Mouse (Mus musculus) Patski (cell line): ENCODE measurements around the gene Naif1. TPM values are rescaled to one million over a fixed set of nuclear protein-coding genes. Genes with fewer than 3 reads are reported as not detected.

Experiments used
- ATAC-seq: fragments of 100-300 bp; one replicate; pipeline ENCODE4 v1.8.0; 2021
- CTCF ChIA-PET: fragments of 350-600 bp; sonication (Branson Sonifier 250); formaldehyde crosslinking; loops from one replicate; lab custom pipeline; 2022; ENCODE audit warnings: inconsistent platforms; lab: Charles Lee
- POLR2A ChIA-PET: fragments of 350-600 bp; sonication (Branson Sonifier 250); formaldehyde crosslinking; loops from one replicate; lab custom pipeline; 2022; ENCODE audit warnings: antibody characterized with exemption, inconsistent platforms; lab: Charles Lee
- DNase-seq: peaks from one replicate; pipeline ENCODE4 v3.0.0-alpha.2; 2011; ENCODE audit warnings: low read depth, low spot score
- H3K27me3 ChIP-seq: fragments of 371-371 bp; one replicate; pipeline ENCODE4 v1.5.1; 2021
- CTCF ChIP-seq: fragments of 100-300 bp; IDR thresholded peaks from one replicate; pipeline ENCODE4 v1.5.1; 2021
- in situ Hi-C: fragments of 300-500 bp; cut with MboI; formaldehyde crosslinking; loops from 3 replicates; pipeline ENCODE4 v1.11.1; 2018; ENCODE audit warnings: low pct_unique_long_range_greater_than_20kb, mixed read lengths
- polyA plus RNA-seq: library from polyadenylated mRNA; unstranded; gene quantifications from one replicate; pipeline ENCODE4 v1.2.3, GENCODE M21; 2021

Naif1 gene
- polyA plus RNA-seq, 1 experiment from 2014 or later, result 5.9 TPM

DNA sequence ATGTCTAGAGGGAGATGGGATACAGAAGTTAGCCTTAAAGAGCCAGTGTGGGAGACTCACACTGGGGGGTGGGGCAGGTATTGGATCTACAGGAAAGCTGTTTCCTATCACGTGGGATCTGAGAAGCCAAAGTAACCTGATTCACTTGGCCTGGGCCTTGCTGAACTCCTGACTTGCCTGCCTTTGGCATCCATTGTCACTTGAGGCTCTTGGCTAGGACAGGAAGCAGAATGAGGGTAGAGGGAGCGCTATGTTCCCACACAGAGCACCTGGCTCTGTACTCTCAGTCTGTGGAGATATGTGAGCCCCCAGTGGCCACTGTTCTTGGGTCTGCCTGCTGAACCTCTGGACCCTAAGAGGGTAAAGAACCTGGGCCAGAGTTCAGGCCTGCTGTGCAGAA is 33.7 kb upstream of the Naif1 start:
- DNase-seq (no peak), ATAC-seq (no peak)
- H3K27me3 ChIP-seq, result no peaks in the 10 kb centered on the region
- CTCF ChIA-PET, result interaction anchor here (1.3 to 1.6 kb wide), 3 partner anchors 12 to 70 kb away, joined by 3 to 8 read pairs (median 4); no protein-coding TSS in a partner anchor
- in situ Hi-C loops, result loop anchor here (5.0 kb wide), 1 partner anchor 36 kb away; the partner anchor contains the start of genes Naif1 and Slc25a25
- POLR2A ChIA-PET, result no interaction called here
- TF ChIP-seq CTCF, result no peak

GRCm38 (mm10) chr2:32417486-32417885 is 32.8 kb upstream of the Naif1 start:
- no peak for ATAC-seq
- ChIA-PET CTCF (interaction anchor here (1.3 to 2.6 kb wide), 2 partner anchors 12 to 69 kb away, joined by 4 to 11 read pairs; no protein-coding TSS in a partner anchor), POLR2A (no interaction called here)
- in situ Hi-C loops, result loop anchor here (5.0 kb wide), 1 partner anchor 35 kb away; the partner anchor contains the start of genes Naif1 and Slc25a25
- TF ChIP-seq CTCF, result no peak
- no peak for DNase-seq
- H3K27me3 ChIP-seq, result no peaks in the 10 kb centered on the region

DNA sequence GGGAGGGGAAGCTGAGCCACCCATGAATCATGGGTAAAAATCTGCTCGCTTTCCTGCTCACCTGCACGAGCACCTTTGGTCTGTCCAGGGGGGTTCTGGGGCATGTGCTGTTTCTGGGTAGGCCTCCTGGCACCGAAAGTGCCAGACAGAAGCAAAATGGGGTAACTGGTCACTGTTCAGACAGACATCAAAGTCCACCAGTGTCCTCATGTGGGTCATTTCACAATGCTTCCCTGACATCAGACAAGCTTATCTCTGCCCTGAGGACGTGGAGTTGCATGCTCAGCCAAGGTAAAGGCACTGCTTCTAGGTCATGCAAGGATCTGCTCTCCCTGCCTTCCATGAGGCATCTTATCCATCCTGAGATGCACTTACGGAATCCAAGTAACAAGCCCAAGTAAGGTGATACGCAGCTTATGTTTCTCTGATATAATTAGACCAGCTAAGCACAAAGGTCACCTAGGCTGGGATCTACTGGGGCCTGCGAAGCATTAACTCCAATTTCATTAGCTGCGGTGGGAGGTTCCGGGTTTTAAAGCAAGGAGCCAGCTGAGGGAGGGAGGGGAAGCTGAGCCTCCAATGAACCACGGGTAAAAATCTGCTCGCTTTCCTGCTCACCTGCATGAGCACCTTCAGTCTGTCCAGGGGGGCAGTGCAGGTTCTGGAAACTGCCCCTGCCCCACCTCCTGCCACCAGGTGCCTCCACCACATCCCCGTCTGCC is 31.7 kb upstream of the Naif1 start:
- no peaks in the 10 kb centered on the region for H3K27me3 ChIP-seq
- in situ Hi-C loops, result loop anchor here (5.0 kb wide), 1 partner anchor 34 kb away; the partner anchor contains the start of genes Naif1 and Slc25a25
- POLR2A ChIA-PET, result interaction anchor here (1.4 kb wide), 1 partner anchor 36 kb away, joined by 3 read pairs; no protein-coding TSS in a partner anchor
- CTCF ChIA-PET, result interaction anchor here (0.7 to 2.6 kb wide), 7 partner anchors 8 to 70 kb away, joined by 3 to 11 read pairs (median 5); no protein-coding TSS in a partner anchor
- ATAC-seq, result no peak
- TF ChIP-seq CTCF, result no peak
- DNase-seq, result no peak

GRCm38 (mm10) chr2:32419359-32419758 is 30.9 kb upstream of the Naif1 start:
- TF ChIP-seq CTCF, result no peak
- DNase-seq (no peak), ATAC-seq (no peak)
- CTCF ChIA-PET, result interaction anchor here (0.7 to 2.6 kb wide), 7 partner anchors 9 to 69 kb away, joined by 3 to 11 read pairs (median 5); no protein-coding TSS in a partner anchor
- H3K27me3 ChIP-seq, result no peaks in the 10 kb centered on the region
- in situ Hi-C loops, result loop anchor here (5.0 kb wide), 1 partner anchor 33 kb away; the partner anchor contains the start of genes Naif1 and Slc25a25
- POLR2A ChIA-PET, result no interaction called here

GRCm38 (mm10) chr2:32420066-32420608 is 30.1 kb upstream of the Naif1 start:
- POLR2A ChIA-PET, result no interaction called here
- CTCF ChIA-PET, result interaction anchor here (1.7 to 2.6 kb wide), 5 partner anchors 13 to 69 kb away, joined by 4 to 15 read pairs (median 5); no protein-coding TSS in a partner anchor
- no peak for TF ChIP-seq CTCF
- no peaks in the 10 kb centered on the region for H3K27me3 ChIP-seq
- DNase-seq, result no peak
- in situ Hi-C loops, result no loop called here
- no peak for ATAC-seq

- ChIA-PET POLR2A (interaction anchor here (2.2 kb wide), 1 partner anchor 11 kb away, joined by 6 read pairs; no protein-coding TSS in a partner anchor), CTCF (interaction anchor here (1.6 to 2.6 kb wide), 3 partner anchors 15 to 68 kb away, joined by 5 to 15 read pairs (median 7); no protein-coding TSS in a partner anchor)
- in situ Hi-C loops, result no loop called here
- ATAC-seq (no peak), DNase-seq (no peak)
- no peaks in the 10 kb centered on the region for H3K27me3 ChIP-seq
- TF ChIP-seq CTCF, result no peak
Measured at GRCm38 (mm10) chr2:32420647-32421046, 29.6 kb upstream of the Naif1 start.

- ATAC-seq (no peak), DNase-seq (no peak)
- in situ Hi-C loops, result no loop called here
- TF ChIP-seq CTCF, result no peak
- POLR2A ChIA-PET, result interaction anchor here (0.6 to 2.2 kb wide), 4 partner anchors 9 to 36 kb away, joined by 3 to 6 read pairs (median 4); no protein-coding TSS in a partner anchor
- CTCF ChIA-PET, result interaction anchor here (1.0 to 2.6 kb wide), 5 partner anchors 17 to 67 kb away, joined by 3 to 15 read pairs (median 5); no protein-coding TSS in a partner anchor
- no peaks in the 10 kb centered on the region for H3K27me3 ChIP-seq
Measured at GRCm38 (mm10) chr2:32421851-32422251, 28.4 kb upstream of the Naif1 start.

DNA sequence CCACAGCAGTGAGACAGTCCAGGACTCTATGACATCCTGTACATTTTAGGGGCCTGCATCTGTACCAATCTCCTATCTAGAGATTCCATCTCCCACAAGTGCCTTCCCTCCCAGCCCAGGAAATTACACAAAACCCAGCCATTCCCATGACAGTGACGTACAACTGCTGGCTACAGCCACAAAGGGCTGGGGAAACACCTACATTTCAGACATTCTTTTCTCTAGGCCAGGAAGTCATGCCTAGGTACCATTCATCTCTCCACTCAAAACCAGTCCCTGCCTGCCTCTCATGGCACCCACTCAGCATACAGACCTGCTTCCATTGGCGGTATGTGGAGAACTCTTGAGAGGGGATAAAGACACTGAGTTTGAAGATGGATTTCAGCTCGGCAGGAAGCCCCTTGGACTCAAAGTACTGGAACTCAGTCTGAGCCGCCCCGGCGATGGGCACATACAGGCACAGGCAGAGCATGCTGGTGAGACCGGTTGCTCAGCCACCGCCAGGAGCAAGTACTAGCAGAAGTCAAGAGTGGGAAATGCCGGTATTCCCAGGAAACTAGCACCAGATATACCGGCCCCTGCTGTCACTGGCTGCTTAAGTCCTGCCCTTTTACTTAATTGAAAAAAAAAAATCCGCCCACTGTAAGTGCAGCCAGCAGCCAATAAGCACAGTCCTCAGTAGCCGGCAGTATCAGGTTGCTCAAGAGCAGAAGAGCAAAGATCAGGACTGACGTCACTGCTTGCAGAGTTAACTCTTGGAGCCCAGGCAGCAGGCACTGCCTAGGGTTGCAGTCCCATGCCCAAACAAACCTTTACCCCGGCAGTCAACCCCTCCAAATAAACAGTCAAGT is 26.6 kb upstream of the Naif1 start:
- POLR2A ChIA-PET, result interaction anchor here (1.3 kb wide), 1 partner anchor 27 kb away, joined by 3 read pairs; the partner anchor contains the start of gene Slc25a25
- DNase-seq, result no peak
- in situ Hi-C loops, result no loop called here
- peak; percentile 79 for ATAC-seq
- no peaks in the 10 kb centered on the region for H3K27me3 ChIP-seq
- CTCF ChIA-PET, result no interaction called here
- TF ChIP-seq CTCF, result no peak

GRCm38 (mm10) chr2:32424796-32425195 is 25.5 kb upstream of the Naif1 start:
- POLR2A ChIA-PET, result interaction anchor here (1.3 kb wide), 1 partner anchor 26 kb away, joined by 3 read pairs; the partner anchor contains the start of gene Slc25a25
- ATAC-seq (no peak), DNase-seq (no peak)
- no peaks in the 10 kb centered on the region for H3K27me3 ChIP-seq
- TF ChIP-seq CTCF, result no peak
- in situ Hi-C loops, result no loop called here
- CTCF ChIA-PET, result interaction anchor here (1.1 to 1.7 kb wide), 2 partner anchors 24 to 62 kb away, joined by 4 read pairs; no protein-coding TSS in a partner anchor
